In the genomic region with DNA sequence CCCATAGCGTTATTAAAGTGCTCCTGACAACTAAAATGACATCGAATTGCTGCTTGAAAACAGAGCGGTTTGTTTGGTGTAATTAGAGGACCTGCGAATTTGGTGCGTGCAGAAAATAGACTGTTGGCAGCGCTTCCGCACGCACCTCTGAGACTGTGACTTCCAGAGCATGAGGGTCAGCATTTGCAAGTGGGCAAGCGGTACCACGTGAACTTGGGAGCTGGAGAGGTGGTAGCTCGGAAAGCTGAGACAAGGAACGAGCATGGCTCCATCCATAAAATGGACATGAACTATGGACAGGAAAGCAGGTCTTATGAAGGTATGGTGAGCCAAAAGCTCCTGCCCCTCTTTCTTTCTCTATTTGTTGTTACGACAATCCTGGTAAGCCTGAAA, we compare ENCODE assay signal across 15 mouse cellular contexts.
DNase-seq lines count a peak whose midpoint lies in the region; ATAC-seq and TF ChIP-seq lines count a peak whose summit lies in the region.
"Had no signal": no experiment of that assay in that cellular context is flagged by ENCODE, and none has a peak within 500 bp of the region (broad histone marks: within the 10 kb centered on the region; RNA-seq: fewer than 3 reads in every experiment).

No protein-coding gene starts in this region.

- intact Hi-C loops in gastrocnemius, postnatal 14 days (cut with DNase I; ENCODE audit: low total_unique reads), result no loop called here
- intact Hi-C loops in left cerebral cortex, adult 2 months (cut with DNase I), result no loop called here
- intact Hi-C loops in left cerebral cortex, postnatal 10 days (cut with DNase I), result no loop called here

- peaks cover 28% of the 10 kb centered on the region for H3K4me1 ChIP-seq in embryonic facial prominence, embryonic 14.5 days (ENCODE audit: control insufficient read depth, insufficient read depth, low read length)
- H3K4me1 ChIP-seq in limb, embryonic 11.5 days (ENCODE audit: control insufficient read depth, insufficient read depth, low read length), result peaks cover 38% of the 10 kb centered on the region

- DNase-seq in gastrocnemius, postnatal 25 days, result peak; percentile 68
- no peak for DNase-seq in gastrocnemius, postnatal 14 days
- no peak for DNase-seq in left cerebral cortex, adult 2 months (ENCODE audit: extremely low spot score in 1 of 2, low spot score in 2 of 2)
- DNase-seq in left cerebral cortex, postnatal 10 days (ENCODE audit: extremely low spot score in 1 of 2, low spot score in 2 of 2), result no peak
- no peak for DNase-seq in embryonic facial prominence, embryonic 14.5 days (ENCODE audit: low spot score)
- DNase-seq in limb, embryonic 11.5 days (ENCODE audit: low spot score), result peak; percentile 55
- DNase-seq in adrenal gland, postnatal 36 days, result no peak
- DNase-seq in kidney, adult 11 months, result no peak
- DNase-seq: cerebellum, adult 9-10 months; lung, postnatal 14 days; thymus, adult 2 months had no signal

- no peaks in the 10 kb centered on the region for H3K36me3 ChIP-seq in embryonic facial prominence, embryonic 14.5 days (ENCODE audit: control insufficient read depth, insufficient read depth, low read length)
- H3K36me3 ChIP-seq in limb, embryonic 11.5 days (ENCODE audit: control insufficient read depth, insufficient read depth, low read length), result no peaks in the 10 kb centered on the region
- H3K36me3 ChIP-seq: hindbrain, embryonic 12.5 days; intestine, embryonic 15.5 days had no signal

- no peak for ATAC-seq in embryonic facial prominence, embryonic 14.5 days (ENCODE audit: low read depth)
- ATAC-seq in limb, embryonic 11.5 days (ENCODE audit: insufficient number of reproducible peaks, low FRiP score, low TSS enrichment, low read depth), result no peak
- ATAC-seq: intestine, embryonic 15.5 days had no signal

- H3K9ac ChIP-seq in embryonic facial prominence, embryonic 14.5 days (ENCODE audit: low read depth, low read length), result no peak overlapping the region
- no peak overlapping the region for H3K9ac ChIP-seq in limb, embryonic 11.5 days (ENCODE audit: low read length)
- H3K9ac ChIP-seq: hindbrain, embryonic 12.5 days; intestine, embryonic 15.5 days; liver, embryonic 14.5 days had no signal

- no peaks in the 10 kb centered on the region; the same call in 1 of the 2 replicates for H3K27me3 ChIP-seq in embryonic facial prominence, embryonic 14.5 days (replicated peaks; ENCODE audit: control insufficient read depth, insufficient read depth, low read length)
- H3K27me3 ChIP-seq in limb, embryonic 11.5 days (ENCODE audit: control insufficient read depth, insufficient read depth, low read length), result no peaks in the 10 kb centered on the region
- H3K27me3 ChIP-seq: hindbrain, embryonic 12.5 days; intestine, embryonic 15.5 days had no signal

- WGBS in embryonic facial prominence, embryonic 14.5 days, result 39% methylated on average over 13 of the region's 13 CpGs
- WGBS in limb, embryonic 11.5 days, result 21% methylated on average over 13 of the region's 13 CpGs

- peak overlapping the region; percentile 24 for H3K4me2 ChIP-seq in embryonic facial prominence, embryonic 14.5 days (ENCODE audit: low read depth, low read length)
- 0 out of 2 replicates have a peak overlapping the region, but pooled peaks have one; percentile 24 for H3K4me2 ChIP-seq in limb, embryonic 11.5 days (ENCODE audit: low read depth, severe bottlenecking)
- H3K4me2 ChIP-seq: hindbrain, embryonic 12.5 days; intestine, embryonic 15.5 days had no signal

- TF ChIP-seq CTCF in left cerebral cortex, adult 2 months (IDR thresholded peaks at IDR 0.05), result no peak

- H3K27ac ChIP-seq in left cerebral cortex, adult 2 months, result peak overlapping the region; percentile 59
- H3K27ac ChIP-seq in embryonic facial prominence, embryonic 14.5 days (replicated peaks; ENCODE audit: low read depth, low read length), result no peak overlapping the region
- H3K27ac ChIP-seq in limb, embryonic 11.5 days (replicated peaks; ENCODE audit: low read depth, low read length), result no peak overlapping the region; the same call in 1 of the 2 replicates
- H3K27ac ChIP-seq: hindbrain, embryonic 12.5 days; intestine, embryonic 15.5 days; kidney, postnatal 0 days; liver, embryonic 14.5 days had no signal

- H3K9me3 ChIP-seq in embryonic facial prominence, embryonic 14.5 days (ENCODE audit: control insufficient read depth, low read length), result no peaks in the 10 kb centered on the region
- no peaks in the 10 kb centered on the region for H3K9me3 ChIP-seq in limb, embryonic 11.5 days (ENCODE audit: control insufficient read depth, low read length)
- H3K9me3 ChIP-seq: hindbrain, embryonic 12.5 days; intestine, embryonic 15.5 days had no signal

- H3K4me3 ChIP-seq in left cerebral cortex, adult 2 months, result no peak overlapping the region
- no peak overlapping the region for H3K4me3 ChIP-seq in embryonic facial prominence, embryonic 14.5 days (ENCODE audit: low read depth, low read length)
- no peak overlapping the region for H3K4me3 ChIP-seq in limb, embryonic 11.5 days (ENCODE audit: low read depth, low read length)
- H3K4me3 ChIP-seq: hindbrain, embryonic 12.5 days; intestine, embryonic 15.5 days had no signal

Comparison
In these comparisons a context has a peak if more than half of its experiments do, and no peak if none do; other contexts are left out.
1. DNase-seq: peak in gastrocnemius, postnatal 25 days (single experiment) and limb, embryonic 11.5 days (single experiment); none in gastrocnemius, postnatal 14 days (single experiment), left cerebral cortex, adult 2 months (0 of 2), left cerebral cortex, postnatal 10 days (0 of 2), embryonic facial prominence, embryonic 14.5 days (single experiment), adrenal gland, postnatal 36 days (0 of 2) and kidney, adult 11 months (single experiment).